Mouse (Mus musculus): ENCODE measurements at regions not wholly inside any gene's neighbourhood (a gene's known extent, or its start where the extent isn't known, plus 50 kb on each side); places are given as distances from the start of the nearest gene placed in this dataset.
A peak's percentile ranks its signal among the peaks of the same experiment; 100 is the strongest.
"Not testable (repeated sequence)": the region's sequence is repeated elsewhere in the genome, so short reads cannot be mapped to it uniquely, and the experiment has no call there.

DNA sequence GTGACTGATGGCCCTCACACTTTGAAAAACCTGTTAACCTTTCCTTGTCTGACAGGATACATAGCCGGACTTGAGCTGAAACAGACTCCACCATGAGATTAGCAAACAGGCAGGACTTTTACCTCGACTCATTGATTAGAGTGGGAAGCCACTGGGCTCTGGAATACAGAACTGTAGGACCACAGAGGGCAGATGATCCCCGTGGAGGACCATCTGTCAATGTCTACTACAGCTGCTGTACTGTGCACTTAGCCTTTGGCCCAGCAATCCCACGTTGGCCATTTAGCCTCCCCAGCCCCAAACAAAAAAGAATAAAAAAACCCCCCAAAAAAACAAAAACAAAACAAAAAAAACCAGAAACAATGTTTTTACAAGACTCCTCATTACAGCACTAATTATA, 103.9 kb upstream of the Dazl start:
- no peak for DNase-seq (ENCODE audit: low spot score)

GRCm38 (mm10) chr17:50407249-50407990, 101.8 kb upstream of the Plcl2 start:
- DNase-seq (ENCODE audit: low spot score) = peak; percentile 68

DNA sequence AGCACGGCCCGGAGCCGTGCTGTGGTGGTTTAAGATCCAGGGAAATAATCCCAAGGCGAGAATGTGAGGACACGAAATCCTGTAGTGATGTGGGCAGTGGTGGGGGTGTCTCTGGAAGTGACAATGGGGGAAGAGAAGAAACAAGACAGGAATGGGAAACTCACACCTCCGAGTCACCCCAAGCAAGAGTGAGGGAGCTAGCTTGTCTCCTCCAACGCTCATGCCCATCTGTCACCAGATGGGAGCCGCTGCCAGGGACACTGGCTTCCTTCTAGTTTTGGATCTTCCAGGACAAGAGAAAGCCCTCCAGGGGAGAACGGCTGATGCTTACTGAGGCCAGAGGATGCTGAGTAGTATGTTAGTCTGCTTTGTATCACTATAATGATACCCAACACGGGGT, 100.6 kb upstream of the Plcl2 start:
- no peak for DNase-seq (ENCODE audit: low spot score)

DNA sequence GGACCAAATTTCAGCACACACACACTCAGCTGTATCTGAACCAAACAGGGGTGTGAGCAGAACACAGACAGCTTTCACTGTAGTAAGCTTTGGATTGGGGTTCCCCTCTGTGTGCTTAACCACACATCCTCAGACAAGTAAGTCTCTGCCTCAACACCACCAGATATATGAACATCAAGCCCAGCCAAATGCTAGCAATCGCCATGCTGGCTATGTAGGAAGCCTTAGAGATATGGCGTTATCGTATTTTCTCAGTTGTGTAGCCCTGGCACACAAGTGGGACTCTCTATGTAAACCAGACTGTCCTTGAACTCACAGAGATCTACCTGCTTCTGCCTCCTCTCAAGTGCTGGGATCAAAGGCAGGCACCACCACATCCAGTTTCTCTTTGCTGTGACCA, 99.9 kb upstream of the Plcl2 start:
- DNase-seq (ENCODE audit: low spot score) = no peak

DNA sequence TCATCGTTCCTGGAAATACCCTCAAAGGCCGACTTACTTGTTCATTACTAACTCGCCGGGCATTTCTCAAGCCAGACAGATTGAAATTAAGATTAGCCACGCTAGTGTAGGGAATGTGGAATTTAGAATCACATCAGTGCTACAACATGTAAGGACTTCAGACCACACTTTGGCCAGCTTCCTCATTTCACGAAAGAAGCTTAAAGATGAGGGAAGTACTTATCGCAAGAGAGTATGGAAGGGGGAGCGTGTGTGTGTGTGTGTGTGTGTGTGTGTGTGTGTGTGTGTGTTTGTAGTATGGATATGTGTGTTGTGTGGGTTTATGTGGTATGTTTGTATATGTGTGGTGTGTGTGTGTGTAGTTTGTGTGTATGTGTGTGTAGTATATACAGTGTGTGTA, 99.3 kb upstream of the Plcl2 start:
- DNase-seq (ENCODE audit: low spot score) = no peak

GRCm38 (mm10) chr17:50410296-50410695, 98.9 kb upstream of the Plcl2 start:
- no peak for DNase-seq (ENCODE audit: low spot score)

DNA sequence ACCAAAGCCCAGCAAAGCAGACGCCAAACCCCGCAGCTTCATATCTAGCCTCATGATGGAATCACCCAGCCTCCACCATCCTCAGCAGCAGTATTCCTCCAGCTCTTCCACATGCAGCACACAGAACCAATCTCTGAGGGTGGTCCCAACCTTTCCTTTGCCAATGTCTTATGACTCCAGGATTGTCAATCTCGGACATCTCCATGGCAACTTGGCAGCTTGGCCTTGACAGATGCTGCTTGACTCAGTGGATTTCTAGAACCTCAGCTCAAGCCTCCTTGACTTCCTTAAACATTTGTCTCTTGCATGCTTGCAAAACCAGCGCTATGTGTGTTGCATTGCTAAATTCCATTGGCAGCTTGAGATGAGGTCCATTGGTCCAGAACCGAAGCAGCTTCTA, 96.8 kb upstream of the Plcl2 start:
- DNase-seq (ENCODE audit: low spot score) = no peak

- no peak for DNase-seq (ENCODE audit: low spot score)
Observed at GRCm38 (mm10) chr17:50413916-50414315, 95.3 kb upstream of the Plcl2 start.

DNA sequence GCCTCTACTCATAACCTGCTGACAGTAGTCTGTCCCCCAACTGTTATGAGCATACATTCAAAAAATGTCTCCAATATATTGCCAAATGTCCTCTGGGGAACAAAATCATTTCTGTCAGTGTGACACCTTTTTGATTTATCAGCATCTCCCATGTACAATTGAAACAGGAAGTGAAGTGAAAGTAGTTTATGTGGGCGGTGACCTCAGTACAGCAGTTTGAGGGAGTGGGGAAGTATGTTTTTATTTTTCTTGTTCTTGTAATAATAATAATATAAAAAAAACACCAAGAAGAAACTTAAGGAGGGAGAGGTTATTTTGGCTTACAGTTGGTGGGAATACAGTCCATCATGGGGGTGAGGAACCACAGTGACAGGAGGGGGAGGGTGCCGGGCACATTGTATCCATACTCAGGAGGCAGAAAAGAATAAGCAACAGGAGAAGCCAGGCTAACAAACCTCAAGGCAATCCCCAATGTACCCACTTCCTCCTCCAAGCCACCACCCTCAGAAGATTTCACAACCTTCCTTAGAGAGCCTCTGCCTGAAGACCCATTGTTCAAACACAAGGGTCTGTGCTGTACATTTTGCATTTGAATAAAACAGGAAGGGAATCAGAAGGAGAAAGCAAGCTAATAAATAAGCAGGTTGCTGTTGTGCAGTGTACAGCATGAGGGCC, 93.7 kb upstream of the Plcl2 start:
- DNase-seq (ENCODE audit: low spot score) = no peak

DNA sequence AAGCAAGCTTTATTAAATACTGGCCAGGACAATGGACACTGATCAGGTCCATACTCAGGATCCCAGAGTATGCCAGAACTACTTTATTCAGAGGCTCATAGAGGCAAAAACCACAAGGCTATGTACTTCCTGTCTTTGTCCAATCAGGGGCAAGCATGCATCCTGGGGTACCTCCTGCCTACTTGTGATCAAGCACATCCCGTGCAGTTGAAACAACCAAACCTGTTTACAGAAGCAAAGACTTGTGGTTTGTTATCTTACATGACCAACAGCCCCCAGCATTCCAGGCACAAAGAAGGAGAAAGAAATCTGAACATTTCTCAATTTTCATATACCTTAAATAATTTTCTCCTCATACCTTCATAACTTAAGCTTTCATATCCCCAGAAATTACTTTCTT, 93.1 kb upstream of the Plcl2 start:
- no peak for DNase-seq (ENCODE audit: low spot score)

DNA sequence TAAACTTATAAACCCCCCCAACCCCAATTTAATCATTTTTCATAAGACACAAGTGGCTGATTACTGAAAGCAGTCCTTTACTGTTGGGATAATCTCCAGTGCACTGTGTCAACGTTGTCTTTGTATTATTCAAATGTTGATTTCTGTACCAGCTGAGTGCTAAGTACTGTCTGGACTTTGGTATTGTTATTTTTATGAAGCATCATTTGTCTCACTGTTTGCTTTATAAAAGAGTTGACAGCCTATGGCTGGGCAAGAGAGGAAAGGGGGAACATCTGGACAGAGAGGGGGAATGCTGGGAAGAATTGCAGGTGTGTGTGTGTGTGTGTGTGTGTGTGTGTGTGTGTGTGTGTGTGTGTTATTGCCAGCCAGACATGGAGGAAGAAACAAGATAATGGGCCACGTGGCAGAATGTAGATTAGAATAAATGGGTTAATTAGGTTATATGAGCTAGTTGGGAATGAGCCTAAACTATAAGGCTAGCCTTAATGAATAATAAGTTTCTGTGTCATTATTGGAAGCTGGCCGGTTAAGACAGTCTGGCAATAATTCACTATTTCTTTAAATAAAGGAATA, 92.6 kb upstream of the Plcl2 start:
- DNase-seq (ENCODE audit: low spot score) = peak; percentile 12

- no peak for DNase-seq (ENCODE audit: low spot score)
Observed at GRCm38 (mm10) chr17:50418863-50419383, 90.3 kb upstream of the Plcl2 start.

DNA sequence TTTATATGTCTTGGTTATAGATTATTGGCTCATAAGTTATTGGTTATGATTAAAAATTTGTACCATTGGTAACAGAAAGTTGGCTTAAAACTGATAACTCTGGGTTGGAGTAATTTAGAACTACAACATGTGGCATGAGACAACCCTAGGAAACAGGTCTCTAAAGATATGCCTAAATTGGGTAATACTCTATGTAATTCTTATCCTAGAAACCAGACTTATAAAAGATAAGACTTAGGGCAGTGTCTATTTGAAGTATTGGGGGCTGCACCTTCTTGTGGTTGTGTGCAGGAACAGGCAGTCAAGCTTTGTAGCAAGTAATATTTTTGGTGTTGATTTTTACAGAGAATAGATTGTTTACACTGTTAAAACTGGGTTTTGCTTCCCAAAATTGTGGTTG, 89.7 kb upstream of the Plcl2 start:
- DNase-seq (ENCODE audit: low spot score) = not testable (repeated sequence)

- DNase-seq (ENCODE audit: low spot score) = no peak
Observed at GRCm38 (mm10) chr17:50419966-50420365, 89.2 kb upstream of the Plcl2 start.

GRCm38 (mm10) chr17:50420690-50421089, 88.5 kb upstream of the Plcl2 start:
- no peak for DNase-seq (ENCODE audit: low spot score)

DNA sequence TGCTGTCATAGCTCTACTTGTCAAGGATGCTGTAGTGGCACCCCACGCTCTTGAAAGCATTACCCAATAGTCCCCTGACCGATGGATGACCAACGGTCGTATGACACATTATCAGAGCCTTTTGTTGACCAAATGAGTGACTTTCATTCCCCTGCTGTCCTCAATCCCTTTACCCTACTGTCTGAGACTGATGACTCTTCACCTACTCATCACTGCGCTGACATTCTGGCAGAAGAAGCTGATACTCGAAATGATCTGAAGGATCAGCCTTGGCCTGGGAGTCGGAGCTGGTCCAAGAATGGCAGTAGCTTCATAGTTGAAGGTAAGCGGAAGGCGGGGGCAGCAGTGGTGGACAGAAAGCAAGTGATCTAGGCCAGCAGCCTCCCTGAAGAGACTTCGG, 87.7 kb upstream of the Plcl2 start:
- DNase-seq (ENCODE audit: low spot score) = no peak

DNA sequence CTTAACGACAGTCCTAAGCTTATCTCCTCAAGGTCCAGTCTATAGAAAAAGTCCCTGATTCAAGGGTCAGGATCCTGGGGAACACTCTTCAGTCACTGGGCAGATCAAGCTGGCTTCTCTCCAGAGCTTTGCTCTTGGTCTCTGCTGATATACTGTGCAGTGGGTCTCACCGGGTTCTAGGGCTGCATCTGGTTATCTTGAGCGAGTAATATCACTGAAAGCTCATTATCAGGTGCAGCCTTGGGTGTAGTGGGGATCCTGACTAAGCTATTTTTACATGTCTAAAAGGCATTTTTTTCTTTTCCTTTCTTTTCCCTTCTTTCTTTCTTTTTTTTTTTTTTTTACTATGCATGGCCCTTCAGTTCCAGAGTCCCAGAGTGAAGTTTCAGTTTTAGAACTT, 84.1 kb upstream of the Plcl2 start:
- no peak for DNase-seq (ENCODE audit: low spot score)

- no peak for DNase-seq (ENCODE audit: low spot score)
Observed at GRCm38 (mm10) chr17:50425531-50425930, 83.7 kb upstream of the Plcl2 start.

GRCm38 (mm10) chr17:50426146-50426545, 83.1 kb upstream of the Plcl2 start:
- no peak for DNase-seq (ENCODE audit: low spot score)

GRCm38 (mm10) chr17:50427331-50428003, 81.7 kb upstream of the Plcl2 start:
- DNase-seq (ENCODE audit: low spot score) = no peak

DNA sequence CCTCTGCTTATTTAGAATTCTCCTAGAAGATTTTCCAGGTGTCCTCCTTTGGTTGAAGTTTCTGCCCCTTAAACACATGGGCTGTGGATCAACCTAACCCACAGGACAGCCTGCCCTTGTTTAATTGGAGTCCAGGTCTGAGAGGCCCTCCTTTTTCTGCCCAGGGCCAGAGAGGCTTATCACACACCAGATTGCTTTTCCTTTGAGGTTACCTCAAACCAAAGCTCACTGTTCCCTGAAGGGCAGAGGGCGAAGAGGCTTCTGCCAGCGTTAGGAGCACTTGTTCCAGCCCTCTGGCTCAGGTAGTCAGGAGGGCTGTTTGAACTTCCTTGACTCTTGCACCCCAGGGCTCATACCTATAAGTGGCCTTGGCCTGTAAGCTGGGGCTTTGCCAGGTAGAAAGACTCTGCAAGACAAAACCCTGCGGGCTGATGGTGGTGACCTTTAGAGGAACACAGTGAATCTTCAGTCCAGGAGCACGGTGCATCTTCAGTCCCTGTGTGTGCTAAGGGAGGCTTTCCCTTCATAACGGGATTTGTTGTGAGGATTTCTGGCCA, 81.1 kb upstream of the Plcl2 start:
- DNase-seq (ENCODE audit: low spot score) = no peak

DNA sequence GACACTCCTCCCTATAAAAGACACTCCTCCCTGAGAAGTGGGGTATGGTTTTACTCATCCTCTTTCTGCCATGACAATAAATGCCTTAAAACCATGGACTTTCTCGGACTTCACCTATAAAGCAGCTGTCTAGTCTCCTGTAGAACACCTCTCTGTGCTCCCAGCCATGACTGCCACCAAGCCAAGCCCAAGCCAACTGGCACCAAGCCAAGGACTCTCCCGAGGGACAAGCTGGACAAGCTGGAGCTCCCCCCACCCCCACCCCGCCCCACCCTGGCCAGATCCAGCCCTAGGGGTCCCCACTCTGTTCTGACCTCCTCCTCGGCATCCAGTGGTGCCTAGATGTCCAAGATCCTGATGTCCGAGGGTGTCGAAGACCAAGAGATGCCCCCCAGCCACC, 76.6 kb upstream of the Plcl2 start:
- peak; percentile 42 for DNase-seq (ENCODE audit: low spot score)
